Mouse (Mus musculus) myocyte (in vitro differentiated cells): ENCODE results near the gene Gm28635.

Source experiments
- MYOG ChIP-seq, 3 experiments: IDR thresholded peaks; one replicate each; pipeline ENCODE4 v1.6.1; 2011; ENCODE audit warnings: control low read depth in 2 of 3, low read depth in 2 of 3, mild to moderate bottlenecking in 2 of 3; ENCODE audit not compliant: insufficient read length in 2 of 3, control insufficient read depth in 1 of 3, insufficient read depth in 1 of 3
- TCF12 ChIP-seq: IDR thresholded peaks from one replicate; pipeline ENCODE4 v1.6.1; 2011; ENCODE audit warnings: mild to moderate bottlenecking, control low read depth; ENCODE audit not compliant: poor library complexity, insufficient read depth, severe bottlenecking

DNA sequence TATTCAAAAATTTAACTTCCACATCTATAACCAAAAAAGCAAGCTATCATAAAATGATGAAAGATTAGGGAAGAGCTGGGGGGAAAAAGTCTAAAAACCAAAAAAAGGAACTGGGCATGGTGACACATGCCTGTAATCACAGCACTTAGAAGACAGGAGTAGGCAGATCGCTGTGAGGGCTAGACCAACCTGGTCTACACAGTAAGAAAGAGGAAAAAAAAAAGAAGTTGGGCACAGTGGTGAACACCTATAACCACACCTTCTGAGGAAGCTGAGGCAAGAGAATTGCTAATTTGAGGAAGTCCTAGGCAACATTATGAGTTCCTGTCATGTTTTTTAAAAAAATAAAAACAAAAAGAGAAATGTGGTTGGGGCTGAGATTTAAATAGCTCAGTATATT is 22.0 kb downstream of the Gm28635 start:
- TF ChIP-seq MYOG (IDR thresholded peaks at IDR 0.05; ENCODE audit: control insufficient read depth in 1 of 3, insufficient read depth in 1 of 3, insufficient read length in 2 of 3, low read depth in 2 of 3), result no peak
- TF ChIP-seq TCF12, result no peak
